Mouse (Mus musculus): Measurements from ENCODE around the gene Akr1c18.

Gene Akr1c18

DNA sequence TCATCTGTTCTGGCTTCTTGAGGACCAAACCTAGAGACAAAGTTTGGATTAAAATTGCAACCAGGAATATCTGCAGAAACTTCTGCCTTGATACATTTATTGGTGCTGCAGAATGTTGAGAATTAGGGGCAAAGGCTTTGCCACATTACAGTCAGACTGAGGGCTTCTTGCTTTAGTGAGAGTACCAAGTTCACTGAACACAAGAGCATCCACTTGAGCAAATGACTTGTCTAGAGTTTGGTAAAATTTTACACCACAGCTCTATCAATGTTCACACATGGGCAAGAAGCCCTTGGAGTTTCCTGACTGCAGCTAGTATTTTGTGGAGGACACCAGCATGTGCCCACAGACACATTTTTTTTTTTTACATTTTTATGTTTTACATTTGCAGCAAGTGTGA, 47.7 kb downstream of the Akr1c18 start:
- DNase-seq (ENCODE audit: low read depth, low spot score), result no peak

DNA sequence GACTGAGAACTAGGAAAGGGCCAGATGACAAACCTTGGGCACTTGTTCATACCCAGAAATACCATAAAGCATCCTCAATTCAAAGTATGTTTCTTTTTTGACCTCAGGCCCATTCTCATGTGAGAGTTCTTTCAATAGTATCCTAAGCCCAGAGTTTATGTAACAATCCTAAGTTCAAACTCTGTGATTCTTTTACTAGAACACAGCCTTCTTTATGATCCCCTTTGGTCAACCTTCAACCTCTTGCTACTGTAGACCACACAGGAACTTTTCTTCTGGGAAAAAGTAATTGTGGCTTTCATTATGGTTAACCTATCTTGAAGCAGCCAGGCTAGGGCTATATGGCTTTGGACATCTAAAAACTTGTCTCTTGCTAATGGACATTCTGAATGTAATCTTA, 48.8 kb downstream of the Akr1c18 start:
- no peak for DNase-seq (ENCODE audit: low read depth, low spot score)
